Mouse (Mus musculus) cerebellum, adult 2 months (tissue): Measurements from ENCODE around the gene Zbtb5.

Experiments used
- CTCF ChIP-seq: fragments of 200-500 bp; IDR thresholded peaks from 2 replicates; pipeline ENCODE4 v1.5.1; 2011; ENCODE audit warnings: low read depth, mild to moderate bottlenecking, control low read depth, low read length, moderate library complexity, borderline replicate concordance; ENCODE audit not compliant: insufficient read depth
- POLR2A ChIP-seq: fragments of 200-500 bp; IDR thresholded peaks from 2 replicates; pipeline ENCODE4 v1.6.1; 2011; ENCODE audit warnings: low read length, control low read depth, borderline replicate concordance; ENCODE audit not compliant: insufficient read depth

- TF ChIP-seq CTCF (no peak), POLR2A (no peak)
Observed at GRCm38 (mm10) chr4:44976921-44977710, 35.1 kb downstream of the Zbtb5 start.
